Mouse (Mus musculus) induced T-regulatory cell, adult 2 months (primary cell): ENCODE measurements around the gene Lifr.

ENCODE experiments used
- DNase-seq: peaks from one replicate; pipeline ENCODE4 v3.0.0-alpha.2; 2012; ENCODE audit warnings: low read depth

The Lifr gene

GRCm38 (mm10) chr15:7080916-7081626 lies 9.3 kb upstream of the Lifr start:
- DNase-seq = no peak

GRCm38 (mm10) chr15:7081795-7082194 lies 8.6 kb upstream of the Lifr start:
- DNase-seq = no peak

GRCm38 (mm10) chr15:7082901-7083300 lies 7.5 kb upstream of the Lifr start:
- DNase-seq = no peak

GRCm38 (mm10) chr15:7084780-7085497 lies 5.5 kb upstream of the Lifr start:
- no peak for DNase-seq

- no peak for DNase-seq
These were observed 1.7 kb upstream of the Lifr start for GRCm38 (mm10) chr15:7088691-7089090.

GRCm38 (mm10) chr15:7092321-7092720 lies 1.9 kb downstream of the Lifr start:
- DNase-seq = no peak

GRCm38 (mm10) chr15:7099406-7099805 lies 9.0 kb downstream of the Lifr start:
- no peak for DNase-seq

GRCm38 (mm10) chr15:7100226-7100625 lies 9.8 kb downstream of the Lifr start:
- DNase-seq = no peak

GRCm38 (mm10) chr15:7103051-7103450 lies 12.6 kb downstream of the Lifr start:
- DNase-seq = no peak

- DNase-seq = no peak
These were observed 14.8 kb downstream of the Lifr start for GRCm38 (mm10) chr15:7105224-7105623.

GRCm38 (mm10) chr15:7108160-7108559 lies 17.7 kb downstream of the Lifr start:
- DNase-seq = no peak

- DNase-seq = no peak
These were observed 22.0 kb downstream of the Lifr start for GRCm38 (mm10) chr15:7112227-7112907.

GRCm38 (mm10) chr15:7113906-7114305 lies 23.5 kb downstream of the Lifr start:
- no peak for DNase-seq

- DNase-seq = no peak
These were observed 25.1 kb downstream of the Lifr start for GRCm38 (mm10) chr15:7115326-7116003.

- no peak for DNase-seq
These were observed 25.8 kb downstream of the Lifr start for GRCm38 (mm10) chr15:7116216-7116615.

GRCm38 (mm10) chr15:7116699-7117098 lies 26.3 kb downstream of the Lifr start:
- no peak for DNase-seq

GRCm38 (mm10) chr15:7117944-7118343 lies 27.5 kb downstream of the Lifr start:
- no peak for DNase-seq

- DNase-seq = no peak
These were observed 28.4 kb downstream of the Lifr start for GRCm38 (mm10) chr15:7118849-7119248.

GRCm38 (mm10) chr15:7119930-7120512 lies 29.6 kb downstream of the Lifr start:
- no peak for DNase-seq

GRCm38 (mm10) chr15:7123781-7124450 lies 33.5 kb downstream of the Lifr start:
- no peak for DNase-seq

- no peak for DNase-seq
These were observed 35.8 kb downstream of the Lifr start for GRCm38 (mm10) chr15:7126171-7126570.
